Mouse (Mus musculus) spleen, adult 12 weeks (tissue): Measurements from ENCODE around the gene Rab15.
A peak's percentile ranks its signal among the peaks of the same experiment; 100 is the strongest.
"Not testable (repeated sequence)": the region's sequence is repeated elsewhere in the genome, so short reads cannot be mapped to it uniquely, and the experiment has no call there.

Source experiments
- DNase-seq: peaks from one replicate; pipeline ENCODE4 v3.0.0; 2022; ENCODE audit warnings: low spot score

Gene Rab15

DNA sequence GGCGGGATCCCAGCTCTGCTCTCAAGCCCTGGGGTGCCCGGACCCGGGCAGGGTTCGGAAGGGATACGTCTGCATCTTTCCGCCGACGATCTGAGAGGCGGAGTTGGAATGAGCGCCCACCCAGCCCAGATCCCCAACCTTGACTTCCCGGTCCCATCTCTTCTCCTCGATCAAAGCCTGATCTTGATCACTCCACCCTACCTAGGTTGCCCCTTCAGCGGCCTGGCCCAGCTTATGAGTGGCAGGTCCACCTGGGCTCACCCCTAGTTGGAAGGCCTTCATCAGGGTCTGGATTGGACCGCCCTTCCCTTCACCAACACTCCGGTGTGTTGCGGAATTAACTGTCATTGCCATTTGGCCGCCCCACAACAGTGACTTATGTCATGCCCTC, at the start of gene Rab15:
Gene Rab15 (minus strand): TSS at position 258 of the 391 bp plus-strand sequence.
- DNase-seq = no peak

DNA sequence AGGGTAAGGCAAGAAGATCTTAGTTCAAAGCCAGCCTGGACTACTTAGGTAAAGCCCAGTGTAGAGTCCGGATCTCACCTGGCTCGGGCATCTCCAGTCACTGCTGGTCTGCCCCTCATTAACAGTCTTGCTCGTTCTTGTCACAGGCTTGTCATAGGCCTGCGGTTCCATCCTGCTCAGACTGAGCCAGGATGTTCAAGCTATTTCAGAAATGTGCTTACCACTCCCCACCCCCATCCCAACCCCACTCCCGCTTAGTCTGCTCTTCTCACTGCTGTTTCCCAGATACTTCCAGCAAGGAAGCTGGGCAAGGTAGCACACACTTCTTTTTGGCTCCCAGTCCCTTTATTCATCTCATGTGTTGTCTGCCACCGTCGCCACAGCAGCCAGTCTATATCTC, 46.9 kb upstream of the Rab15 start:
- no peak for DNase-seq

DNA sequence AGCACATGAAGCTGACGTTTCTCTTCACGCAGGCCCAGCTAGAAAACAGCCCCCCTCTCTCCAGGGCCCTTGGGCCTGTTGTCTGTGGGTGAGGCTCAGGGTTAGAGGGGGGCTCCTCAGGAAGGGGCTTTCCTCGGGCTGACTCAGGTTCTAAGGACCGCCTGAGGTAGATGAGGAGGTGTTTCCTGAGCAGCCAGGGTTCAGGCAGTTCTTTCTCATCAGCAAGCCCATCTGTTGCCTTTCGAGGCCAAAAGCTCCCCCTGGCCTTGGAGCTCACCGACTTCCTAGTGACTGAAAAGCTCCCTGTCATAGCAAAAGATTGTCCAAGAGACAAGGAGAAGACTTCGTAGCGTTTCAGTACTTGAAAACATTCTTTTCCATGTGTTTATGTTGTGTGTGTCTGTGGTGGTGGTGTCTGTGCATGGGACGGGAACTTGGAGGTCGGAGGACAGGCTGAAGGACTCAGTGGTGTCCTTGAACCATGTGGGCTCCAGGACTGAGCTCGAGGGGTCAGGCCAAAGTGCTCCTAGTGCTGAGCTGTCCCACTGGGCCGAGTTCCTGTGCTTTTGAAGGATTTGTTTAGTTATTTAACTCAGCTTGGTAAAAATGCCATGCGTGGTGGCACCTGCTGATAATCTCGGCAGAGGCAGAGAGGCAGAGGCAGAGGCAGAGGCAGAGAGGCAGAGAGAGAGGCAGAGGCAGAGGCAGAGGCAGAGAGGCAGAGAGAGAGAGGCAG, 45.9 kb upstream of the Rab15 start:
- no peak for DNase-seq

DNA sequence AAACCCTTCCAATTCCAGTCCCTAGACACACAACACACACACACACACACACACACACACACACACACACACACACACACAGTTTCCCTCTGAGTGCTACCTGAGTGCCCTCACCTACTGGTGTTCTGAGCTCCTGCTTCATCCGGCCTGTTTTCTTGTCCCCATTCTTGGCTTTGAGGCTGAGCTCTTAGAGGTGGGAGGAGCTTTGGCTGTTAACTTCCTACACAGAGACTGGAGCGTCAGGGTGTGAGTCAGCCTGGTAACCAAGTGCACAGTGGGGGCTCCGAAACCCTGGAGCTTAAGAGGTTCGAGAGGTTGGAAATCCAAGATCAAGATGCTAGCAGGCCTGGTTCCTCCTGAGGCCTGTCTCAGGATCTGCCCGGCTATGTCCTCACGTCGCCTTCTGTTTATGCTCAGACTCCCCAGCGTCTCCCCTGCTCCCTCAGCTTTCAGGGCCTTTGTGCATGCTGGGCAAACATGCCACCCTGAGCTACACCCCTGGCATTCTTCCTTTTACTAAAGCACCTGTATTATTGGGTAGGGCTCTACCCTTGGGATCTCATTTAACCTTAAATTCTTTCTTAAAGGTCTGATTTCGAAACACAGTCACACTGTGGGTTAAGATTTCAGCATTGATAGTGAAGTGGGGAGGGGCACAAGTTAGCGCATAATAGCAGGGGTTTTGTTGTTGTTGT, 45.0 kb upstream of the Rab15 start:
- DNase-seq = no peak

DNA sequence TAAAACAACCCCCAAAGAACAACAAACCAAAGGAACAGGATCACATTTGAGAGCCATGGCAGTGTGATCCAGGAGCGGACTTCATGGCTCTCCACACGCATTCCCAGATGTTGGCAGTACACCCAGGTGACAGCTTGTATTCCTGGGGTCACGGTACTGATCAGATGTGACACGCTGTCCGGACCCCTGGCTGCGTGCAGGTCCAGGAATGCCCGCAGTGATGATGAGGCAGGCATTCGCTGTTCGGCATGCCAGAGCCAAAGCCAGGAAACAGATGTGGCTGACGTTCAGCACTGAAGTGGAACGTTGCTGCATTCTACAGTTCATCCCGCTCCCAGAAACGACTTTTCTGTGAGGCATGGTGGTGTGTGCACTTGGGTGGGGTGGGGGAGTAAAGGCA, 42.6 kb upstream of the Rab15 start:
- no peak for DNase-seq

DNA sequence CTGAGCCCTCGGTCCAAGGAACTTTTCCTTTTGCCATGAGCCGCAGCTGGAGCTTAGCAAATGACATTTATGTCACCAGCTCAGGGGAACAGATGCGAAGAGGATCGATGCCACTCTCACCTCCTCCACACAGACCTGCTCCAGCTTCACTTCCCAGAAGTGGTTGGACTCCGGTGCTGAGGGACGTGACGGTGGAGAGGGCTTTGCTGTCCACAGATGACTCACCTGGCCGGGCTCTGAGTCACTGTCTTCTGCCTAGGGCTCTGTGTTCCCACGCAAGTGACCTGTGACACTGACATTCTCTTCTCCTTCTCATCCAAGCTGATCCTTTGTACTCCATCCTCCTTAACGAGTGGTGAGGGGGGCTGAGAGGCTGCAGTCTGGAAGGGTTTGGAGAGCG, 40.9 kb upstream of the Rab15 start:
- no peak for DNase-seq

DNA sequence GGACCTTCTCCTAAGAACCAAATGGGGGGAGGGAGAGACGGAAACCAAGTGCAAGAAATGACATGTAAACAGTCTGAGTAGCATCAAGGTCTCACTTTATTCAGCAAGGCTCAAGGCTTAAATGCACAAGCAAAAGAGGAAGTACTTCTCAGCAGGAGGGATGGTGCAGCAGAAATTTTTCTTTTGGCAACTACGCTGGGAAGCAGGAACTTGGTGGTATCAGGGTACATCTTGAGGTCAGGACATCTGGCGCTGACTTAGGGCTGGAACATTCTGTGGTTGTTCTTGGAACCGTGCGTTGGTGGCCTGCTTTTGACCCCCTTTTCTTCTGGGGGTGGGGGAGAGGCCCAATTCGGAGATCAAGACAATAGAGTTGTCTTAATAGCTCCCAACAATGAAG, 36.1 kb upstream of the Rab15 start:
- not testable (repeated sequence) for DNase-seq

DNA sequence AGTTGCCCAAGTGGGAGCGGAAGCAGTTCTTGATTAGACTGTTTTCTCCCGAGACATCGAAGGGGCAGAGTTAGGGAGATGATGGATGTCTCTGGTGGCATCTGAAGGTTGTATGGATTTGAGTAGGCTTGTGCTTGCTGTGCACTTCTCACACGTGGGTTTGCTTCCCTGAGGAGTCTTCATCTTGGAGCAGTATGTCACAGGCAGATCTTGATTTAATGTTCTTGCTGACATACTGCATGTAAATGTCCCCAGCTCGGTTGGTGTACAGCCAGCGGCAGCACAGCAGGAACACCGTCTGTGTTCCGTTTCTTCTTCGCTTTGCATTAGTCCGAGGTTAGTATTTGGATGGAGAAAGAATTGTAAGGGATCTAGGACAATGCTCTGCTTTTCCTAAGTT, 34.4 kb upstream of the Rab15 start:
- DNase-seq = no peak

DNA sequence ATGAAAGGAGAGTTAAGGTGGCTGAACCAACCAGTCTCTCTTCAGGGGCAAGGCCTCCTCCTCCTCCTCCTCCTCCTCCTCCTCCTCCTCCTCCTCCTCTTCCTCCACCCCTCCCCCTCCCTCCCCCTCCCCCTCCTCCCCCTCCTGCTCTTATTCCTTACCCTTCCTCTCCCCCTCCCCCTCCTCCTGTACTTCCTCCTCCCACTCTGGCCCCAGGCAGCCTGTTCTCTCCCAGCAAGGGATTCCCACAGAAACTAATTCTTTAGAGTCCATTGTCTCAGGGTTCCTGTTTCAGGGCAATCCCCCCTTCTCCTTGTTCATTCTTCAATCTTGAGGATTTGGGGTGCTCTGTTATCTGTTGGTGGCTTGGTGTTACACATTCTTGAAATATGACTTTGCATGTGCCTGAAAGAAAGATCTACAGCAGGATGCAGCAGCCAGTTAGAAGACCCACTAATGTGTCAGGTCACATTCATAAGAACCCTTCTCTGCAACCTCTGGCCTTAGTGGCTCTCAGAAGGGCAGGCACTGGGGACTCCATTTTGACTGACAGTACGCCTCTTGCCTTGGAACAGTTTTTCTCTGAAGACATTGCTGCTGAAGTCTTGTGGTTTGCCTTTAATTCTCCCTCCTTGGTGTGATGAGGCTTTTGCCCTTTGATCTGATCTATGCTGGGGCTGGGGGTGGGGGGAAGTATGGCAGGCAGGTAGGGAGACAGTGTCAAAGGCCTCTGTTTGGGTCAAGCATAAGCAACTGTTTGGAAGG, 30.9 kb upstream of the Rab15 start:
- no peak for DNase-seq

DNA sequence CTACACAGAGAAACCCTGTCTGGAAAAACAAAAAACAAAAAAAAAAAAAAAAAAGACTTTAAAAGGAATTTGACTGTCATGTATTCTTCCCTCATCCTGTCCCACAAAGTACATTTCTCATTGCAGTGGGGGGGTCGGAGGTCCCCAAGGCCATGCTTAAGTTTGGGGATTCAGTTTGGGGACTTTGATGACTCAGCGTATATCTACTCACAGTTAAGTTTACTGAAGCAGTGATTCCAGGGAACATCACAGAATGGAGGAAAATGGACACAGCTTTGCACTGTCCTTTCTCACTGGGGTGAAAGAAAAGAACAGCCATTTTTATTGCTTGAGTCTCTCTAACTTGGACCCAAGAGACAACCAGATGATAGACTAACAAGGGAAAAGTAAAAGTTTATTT, 29.7 kb upstream of the Rab15 start:
- DNase-seq = no peak

DNA sequence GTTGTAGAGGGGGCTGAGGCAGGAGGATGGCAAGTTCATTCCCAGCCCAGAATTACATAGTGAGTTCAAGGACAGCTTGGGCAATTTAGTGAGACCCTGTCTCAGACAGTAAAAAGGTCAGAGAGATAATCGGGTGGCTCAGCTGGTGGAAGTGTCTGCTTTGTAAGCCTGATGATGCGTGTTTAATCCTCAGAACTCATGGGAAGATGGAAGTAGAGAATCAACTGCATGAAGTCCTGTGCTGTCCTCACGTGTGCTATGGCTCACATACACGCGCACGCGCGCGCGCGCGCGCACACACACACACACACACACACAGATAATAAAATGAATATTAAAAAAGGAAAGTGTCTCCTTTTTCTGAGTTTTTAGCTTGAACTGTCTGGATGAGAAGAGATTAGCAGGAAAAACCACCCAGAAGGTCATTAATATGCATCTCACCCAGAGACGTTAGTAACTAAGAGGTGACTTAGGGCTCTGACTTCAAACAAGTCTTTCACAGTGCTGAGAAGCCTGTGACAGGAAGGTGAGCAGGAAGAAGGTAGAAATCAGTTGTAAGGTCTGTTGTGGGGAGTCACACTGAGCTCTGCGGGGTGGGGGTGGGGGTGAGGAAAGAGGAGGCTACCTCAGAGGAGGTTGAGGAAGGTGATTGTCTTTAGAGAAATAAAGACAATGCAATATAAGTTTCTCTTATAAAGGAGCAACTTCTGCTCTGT, 21.8 kb upstream of the Rab15 start:
- DNase-seq = no peak

DNA sequence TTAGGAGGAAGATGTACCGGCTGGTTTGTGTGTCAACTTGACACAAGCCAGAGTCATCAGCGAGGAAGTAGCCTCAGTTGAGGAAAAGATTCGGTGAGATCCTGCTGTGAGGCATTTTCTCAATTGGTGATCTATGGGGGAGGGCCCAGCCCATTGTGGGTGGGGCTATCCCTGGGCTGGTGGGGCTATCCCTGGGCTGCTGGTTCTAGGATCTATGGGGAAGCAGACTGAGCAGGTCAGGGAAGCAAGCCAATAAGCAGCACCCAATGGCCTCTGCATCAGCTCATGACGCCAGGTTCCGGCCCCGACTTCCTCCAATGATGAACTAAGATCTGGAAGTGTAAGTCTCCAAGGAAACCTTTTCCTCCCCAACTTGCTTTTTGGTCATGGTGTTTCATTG, 17.4 kb upstream of the Rab15 start:
- no peak for DNase-seq

DNA sequence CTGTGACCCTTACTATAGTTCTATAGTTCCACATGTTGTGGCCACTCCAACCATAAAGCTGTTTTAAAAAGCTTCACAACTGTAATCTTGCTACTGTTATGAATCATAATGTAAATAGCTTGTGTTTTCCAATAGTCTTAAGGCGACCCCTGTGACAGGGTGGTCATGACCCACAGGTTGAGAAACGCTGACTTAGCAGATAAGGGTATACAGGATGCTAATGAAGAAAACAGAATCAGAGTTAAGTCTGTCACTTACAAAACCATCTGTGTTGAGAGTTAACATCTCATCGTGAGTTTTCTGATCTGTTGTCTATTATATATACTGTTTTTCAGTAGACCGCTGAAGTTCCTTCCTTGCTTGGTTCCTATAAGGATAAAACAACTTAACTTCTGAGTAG, 16.6 kb upstream of the Rab15 start:
- no peak for DNase-seq

DNA sequence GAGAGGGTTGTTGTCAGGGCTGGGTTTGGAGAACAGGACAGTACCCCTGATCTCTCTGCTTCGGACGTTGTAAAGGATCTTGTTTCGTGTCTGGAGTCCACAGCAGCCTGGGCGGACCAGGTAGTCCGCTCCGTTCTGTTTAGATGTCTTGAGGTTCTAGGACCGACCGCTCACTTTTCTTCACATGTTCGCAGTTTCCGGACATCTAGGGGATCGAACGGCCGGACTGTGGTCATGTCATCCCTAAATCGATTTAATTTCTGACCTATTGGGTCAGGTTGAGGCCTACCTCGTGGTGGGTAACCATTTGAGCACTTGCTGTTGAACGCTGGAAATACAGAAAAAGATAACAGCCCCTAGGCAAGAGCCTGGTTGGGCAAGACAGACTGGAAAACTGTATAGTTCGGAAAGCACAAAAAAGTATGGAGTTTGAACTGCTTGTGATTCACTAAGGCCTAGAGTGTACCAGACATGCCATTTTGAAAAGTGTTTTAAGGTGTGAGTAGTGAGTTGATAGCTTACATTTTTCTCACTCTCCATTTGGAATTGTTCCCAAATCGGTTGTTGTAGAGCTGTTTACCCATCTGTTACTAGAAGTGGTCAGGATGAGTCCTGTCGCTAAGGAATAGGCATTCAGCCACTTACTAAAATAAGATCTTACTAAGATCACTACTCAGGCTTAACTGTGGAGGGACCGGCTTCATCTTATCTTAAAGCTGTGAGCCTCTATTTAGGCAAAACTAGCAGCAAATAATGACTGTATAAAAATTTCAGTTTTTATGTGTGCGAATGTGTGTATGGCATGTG, 15.3 kb upstream of the Rab15 start:
- DNase-seq = no peak

DNA sequence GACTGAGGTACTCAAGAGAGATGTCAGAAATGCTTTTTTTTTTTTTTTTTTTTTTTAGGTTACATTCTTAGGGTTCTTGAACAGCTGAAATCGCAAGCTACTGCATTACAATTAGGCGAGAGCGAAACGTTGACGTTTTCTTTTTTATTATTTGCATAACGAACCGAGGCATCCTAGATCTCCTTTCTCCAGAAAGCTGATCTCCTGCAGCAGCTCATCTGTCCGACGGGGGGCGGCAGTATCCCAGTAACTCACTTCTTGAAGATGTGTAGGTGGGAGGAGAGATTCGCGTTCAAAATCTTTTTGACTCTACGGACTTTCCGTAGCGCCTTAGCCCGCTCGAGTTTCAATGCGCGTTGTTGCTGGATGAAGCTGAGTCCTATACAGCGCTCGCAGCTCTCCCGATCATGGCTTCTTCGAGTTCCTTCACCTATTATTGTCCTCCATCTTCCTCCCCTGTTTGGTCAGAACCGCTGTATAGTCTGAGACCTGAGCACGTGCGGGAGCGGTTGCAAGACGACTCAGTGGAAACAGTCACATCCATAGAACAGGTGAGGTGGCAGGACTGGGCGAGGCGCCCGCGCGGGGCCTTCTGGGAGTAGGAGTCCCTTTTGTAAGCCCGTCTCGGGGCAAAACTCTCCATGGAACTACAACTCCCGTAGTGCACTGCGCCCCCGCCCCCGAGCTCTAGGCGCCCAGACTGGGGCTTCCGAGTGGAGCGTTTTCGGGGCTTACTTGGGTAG, 14.6 kb upstream of the Rab15 start:
- DNase-seq = peak; percentile 93

DNA sequence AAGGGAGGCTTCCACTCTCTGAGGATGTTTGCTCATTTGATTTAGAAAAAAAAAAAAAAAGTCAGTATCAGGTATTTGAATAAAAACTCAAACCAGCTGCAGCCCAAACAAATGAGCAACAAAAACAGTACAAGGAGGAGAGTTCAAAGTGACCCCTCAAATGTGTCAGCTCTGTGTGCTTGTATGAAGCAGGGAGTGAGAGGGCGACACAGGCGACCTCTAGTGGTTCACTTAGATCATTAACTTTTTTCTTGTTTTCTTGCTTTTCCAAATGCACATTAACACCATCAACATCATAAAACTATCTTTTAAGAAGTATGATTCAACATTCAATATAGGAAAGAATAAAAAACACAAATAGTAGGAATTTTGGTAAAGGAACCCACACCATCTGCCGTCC, 10.0 kb upstream of the Rab15 start:
- DNase-seq = no peak

DNA sequence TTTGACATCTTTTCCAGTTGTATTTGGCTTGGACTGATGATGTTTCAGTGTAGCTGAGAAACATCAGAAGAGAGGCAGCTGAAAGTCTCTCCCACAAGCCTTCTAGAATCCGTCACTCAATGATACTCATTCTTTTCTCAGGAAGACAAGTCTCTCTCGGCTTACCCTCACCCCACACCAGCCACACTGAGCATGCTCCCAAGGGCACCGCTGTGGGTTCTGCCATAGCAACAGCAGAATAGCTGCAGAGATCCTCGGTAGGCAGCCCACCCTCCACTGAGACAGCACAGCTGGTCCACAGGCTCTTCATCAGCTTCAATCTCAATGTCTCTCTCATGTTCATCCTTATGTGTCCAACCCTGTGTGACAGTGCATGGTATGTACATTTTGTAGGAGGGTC, 2.6 kb upstream of the Rab15 start:
- DNase-seq = no peak

DNA sequence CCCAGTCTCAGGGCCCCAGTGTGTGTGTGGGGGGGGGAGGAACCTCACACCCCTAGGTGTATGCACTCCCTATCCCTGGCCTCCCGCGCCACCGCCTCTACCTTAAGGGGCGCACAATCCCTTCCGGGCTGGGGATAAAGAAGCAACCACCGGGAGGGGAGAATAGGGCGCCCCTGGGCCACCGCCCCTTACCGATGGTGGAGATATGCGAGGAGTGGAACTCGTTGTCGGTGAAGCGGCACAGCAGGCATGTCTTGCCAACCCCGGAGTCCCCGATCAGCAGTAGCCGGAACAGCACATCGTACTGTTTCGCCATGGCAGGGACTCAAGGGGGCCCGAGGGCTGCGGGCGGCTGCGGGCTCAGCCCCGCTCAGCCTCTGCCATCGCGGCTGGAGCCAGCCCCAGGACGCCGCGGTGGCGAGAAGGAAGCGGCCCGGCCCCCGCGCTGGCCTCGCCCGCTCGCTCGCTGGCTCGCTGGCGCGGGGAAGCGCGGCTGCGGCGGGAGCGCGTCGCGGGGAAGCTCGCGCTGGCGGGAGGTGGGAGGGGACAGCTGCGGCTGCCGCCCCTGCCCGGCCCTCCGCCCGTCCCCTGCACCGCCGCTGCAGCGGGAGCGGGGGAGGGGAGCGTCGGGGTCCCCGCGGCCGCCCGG, 582 bp downstream of the Rab15 start:
- DNase-seq = no peak

DNA sequence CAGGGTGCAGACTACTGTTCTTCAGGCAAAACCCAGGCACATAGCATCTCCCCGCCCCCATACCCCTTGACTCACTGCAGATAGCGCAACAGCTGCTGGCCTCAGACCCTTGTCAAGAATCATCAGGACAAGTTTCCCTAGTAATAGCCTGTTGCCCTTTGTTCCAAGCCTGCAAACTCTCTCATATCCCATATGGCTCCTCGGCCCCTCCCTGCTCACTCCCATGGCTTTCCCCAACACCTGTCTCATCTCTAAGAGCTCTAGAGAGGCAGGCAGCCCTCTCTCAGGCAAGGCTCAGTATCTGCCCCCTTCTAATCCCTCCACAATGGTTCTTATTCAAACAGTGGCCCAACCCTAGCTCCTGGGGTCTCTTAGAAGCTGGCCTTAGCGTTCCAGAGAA, 2.1 kb downstream of the Rab15 start:
- DNase-seq = no peak

DNA sequence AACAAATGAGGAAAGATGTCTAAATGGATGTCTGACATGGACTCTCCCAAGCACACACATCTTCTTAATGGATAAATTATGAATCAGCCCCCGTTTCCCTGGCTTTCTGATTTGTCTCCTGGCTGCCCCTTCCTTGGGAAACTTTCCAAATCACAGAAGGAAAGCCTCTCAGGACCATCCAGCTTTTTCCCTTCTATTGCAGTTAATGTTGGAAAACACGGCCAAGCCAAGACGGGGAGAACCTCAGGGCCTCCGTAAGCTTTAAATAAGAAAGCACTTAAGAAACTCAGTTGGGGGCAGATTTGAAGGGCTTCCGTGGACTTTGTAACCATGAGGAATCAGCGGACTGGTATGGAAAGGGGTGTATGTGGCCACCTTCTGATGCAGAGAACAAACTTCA, 2.9 kb downstream of the Rab15 start:
- DNase-seq = no peak
